Mouse (Mus musculus): ENCODE measurements around the gene Olfr1160.
"Not testable (repeated sequence)": the region's sequence is repeated elsewhere in the genome, so short reads cannot be mapped to it uniquely, and the experiment has no call there.

- not testable (repeated sequence) for TF ChIP-seq CTCF (IDR thresholded peaks at IDR 0.05; ENCODE audit: control insufficient read depth, insufficient read depth, low read length); POLR2A (IDR thresholded peaks at IDR 0.05; ENCODE audit: borderline replicate concordance, control insufficient read depth, low read depth, low read length)
Measured at GRCm38 (mm10) chr2:88022474-88022873, 14.4 kb upstream of the Olfr1160 start, which contains the start of gene Olfr1161.

Data from bone marrow, adult 2 months (tissue).